In the genomic region with DNA sequence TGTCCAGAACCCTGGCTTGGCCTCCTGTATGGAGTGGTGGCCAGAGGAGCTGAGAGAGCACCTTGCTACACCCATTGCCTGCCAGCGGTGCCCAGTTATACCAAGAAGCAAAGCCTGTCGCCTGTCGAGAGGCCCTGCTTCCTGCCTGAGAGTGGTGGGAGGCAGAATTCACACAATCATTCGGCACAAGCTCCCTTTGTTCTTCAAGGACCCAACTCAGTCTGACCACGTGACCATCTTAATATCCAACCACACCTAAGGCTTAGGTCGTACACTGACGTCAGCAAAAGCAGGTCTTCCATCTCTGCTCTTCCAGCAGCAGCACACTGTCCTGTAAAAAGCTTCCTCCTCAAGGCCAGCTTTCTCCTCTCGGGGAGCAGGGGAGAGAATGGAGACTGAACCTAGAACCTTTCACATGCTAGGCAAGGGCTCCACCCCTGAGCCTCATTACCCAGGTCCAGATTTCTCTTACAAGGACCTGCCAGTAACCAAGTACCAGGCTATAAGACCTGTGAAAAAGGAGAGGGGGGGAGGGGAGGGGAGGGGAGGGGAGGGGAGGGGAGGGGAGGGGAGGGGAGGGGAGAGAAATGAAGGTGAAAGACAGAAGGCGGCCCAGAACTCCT, we compare ENCODE assay signal across 8 mouse cellular contexts. TPM values are rescaled to one million over a fixed set of nuclear protein-coding genes. Genes with fewer than 3 reads are reported as not detected.
DNase-seq lines count a peak whose midpoint lies in the region; ATAC-seq and TF ChIP-seq lines count a peak whose summit lies in the region.

No protein-coding gene starts in this region.

- H3K4me3 ChIP-seq in ES-E14 (ENCODE audit: insufficient read depth in 1 of 2, low read depth in 1 of 2, low read length in 2 of 2, poor library complexity in 1 of 2, severe bottlenecking in 1 of 2), result peak overlapping the region; percentile 30 to 45; a peak in 2 of 4 replicates
- H3K4me3 ChIP-seq in hindbrain, embryonic 13.5 days, result no peak overlapping the region

- H3K9me3 ChIP-seq in ES-E14 (ENCODE audit: control insufficient read depth, insufficient read depth, low read depth, low read length), result no peaks in the 10 kb centered on the region
- no peaks in the 10 kb centered on the region for H3K9me3 ChIP-seq in hindbrain, embryonic 13.5 days

- in situ Hi-C loops in ES-E14 (cut with MboI; ENCODE audit: low sequenced_read_pairs in 2 of 2, unreplicated experiment in 2 of 2), result no loop called here

- 36% methylated on average over 9 of the region's 9 CpGs for whole genome bisulfite sequencing in hindbrain, embryonic 13.5 days

- DNase-seq in CD4-positive, CD25-positive, alpha-beta regulatory T cell, adult 2 months (ENCODE audit: low read depth, low spot score), result peak; percentile 83
- DNase-seq in ES-E14 (ENCODE audit: low read depth, low spot score), result peak; percentile 75
- DNase-seq in lung, postnatal 4 days, result peak; percentile 36 to 64
- peak; percentile 65 to 71 for DNase-seq in thymus, postnatal 36 days
- no peak for DNase-seq in urinary bladder, postnatal 36 days (ENCODE audit: low spot score in 2 of 2)
- DNase-seq in urinary bladder, adult 18-20 months (ENCODE audit: low spot score in 2 of 2), result no peak
- DNase-seq in adrenal gland, adult 2 months, result no peak

- peaks cover 27 to 37% of the 10 kb centered on the region in 2 experiments for H3K4me1 ChIP-seq in ES-E14 (ENCODE audit: control insufficient read depth in 2 of 2, insufficient read depth in 2 of 2, low read length in 2 of 2, poor library complexity in 1 of 2)
- H3K4me1 ChIP-seq in hindbrain, embryonic 13.5 days (replicated peaks), result peaks cover 43% of the 10 kb centered on the region

- H3K4me2 ChIP-seq in hindbrain, embryonic 13.5 days, result no peak overlapping the region

- ATAC-seq in hindbrain, embryonic 13.5 days (ENCODE audit: low FRiP score), result no peak

- peak overlapping the region; percentile 73 for H3K27ac ChIP-seq in ES-E14 (ENCODE audit: insufficient read depth, low read depth, low read length, poor library complexity, severe bottlenecking)
- peak overlapping the region; percentile 96 for H3K27ac ChIP-seq in hindbrain, embryonic 13.5 days

- H3K9ac ChIP-seq in ES-E14 (ENCODE audit: insufficient read depth, low read depth, low read length, poor library complexity, severe bottlenecking), result peak overlapping the region; percentile 50
- H3K9ac ChIP-seq in hindbrain, embryonic 13.5 days, result 0 out of 2 replicates have a peak overlapping the region, but pooled peaks have one; percentile 20

- H3K27me3 ChIP-seq in hindbrain, embryonic 13.5 days, result no peaks in the 10 kb centered on the region

- H3K36me3 ChIP-seq in ES-E14 (ENCODE audit: control insufficient read depth, insufficient read depth, low read length, poor library complexity, severe bottlenecking), result no peaks in the 10 kb centered on the region
- no peaks in the 10 kb centered on the region for H3K36me3 ChIP-seq in hindbrain, embryonic 13.5 days

TF ChIP-seq in ES-E14, 5 proteins besides CTCF, POLR2A, EP300 and RAD21:
- TF ChIP-seq ZNF384 (IDR thresholded peaks at IDR 0.05; ENCODE audit: low read depth, low read length), result no peak
- TF ChIP-seq ZC3H11A (IDR thresholded peaks at IDR 0.05; ENCODE audit: borderline replicate concordance, low read depth, low read length), result no peak
- no peak for TF ChIP-seq CHD2 (IDR thresholded peaks at IDR 0.05; ENCODE audit: low read depth, low read length)
- no peak for TF ChIP-seq HCFC1 (IDR thresholded peaks at IDR 0.05; ENCODE audit: borderline replicate concordance, insufficient read depth, low read length)
- TF ChIP-seq MAFK (IDR thresholded peaks at IDR 0.05; ENCODE audit: insufficient read depth, low read depth, low read length), result no peak

RNA-seq across cellular contexts. Expression of a gene that starts 10.8 kb away (rescaled TPM):
- total RNA-seq in ES-E14 (2012; rRNA removed), result 284 and 303 TPM in 2 replicates
- polyA plus RNA-seq in hindbrain, embryonic 13.5 days (2015; fragmentation: Nextera tagmentation; extraction: Ambion mirVana), result 246 and 249 TPM in 2 replicates
- 1,000 to 10,000 TPM in 1 of 2 experiments, 100 to 1,000 TPM in 1; 845 to 1,065 TPM for total RNA-seq in adrenal gland, adult 2 months (2021)
- polyA plus RNA-seq in adrenal gland, adult 2 months (2012; rRNA removed), result 432 and 748 TPM in 2 replicates

RNA-seq across cellular contexts. Expression of a gene that starts 50.2 kb away (rescaled TPM):
- 0.13 TPM in 1 of 2 replicates, not detected in the other for total RNA-seq in ES-E14 (2012; rRNA removed)
- polyA plus RNA-seq in hindbrain, embryonic 13.5 days (2015; fragmentation: Nextera tagmentation; extraction: Ambion mirVana), result 0.09 and 0.19 TPM in 2 replicates
- total RNA-seq in adrenal gland, adult 2 months (2021), result 1 to 10 TPM; 5.4 to 9.3 TPM
- polyA plus RNA-seq in adrenal gland, adult 2 months (2012; rRNA removed), result 0.19 and 0.29 TPM in 2 replicates

Comparison
In these comparisons a context has a peak if more than half of its experiments do, and no peak if none do; other contexts are left out.
1. DNase-seq: peak in CD4-positive, CD25-positive, alpha-beta regulatory T cell, adult 2 months (single experiment), ES-E14 (single experiment), lung, postnatal 4 days (2 of 2) and thymus, postnatal 36 days (2 of 2); none in urinary bladder, postnatal 36 days (0 of 2), urinary bladder, adult 18-20 months (0 of 2) and adrenal gland, adult 2 months (single experiment).